Mouse (Mus musculus): ENCODE measurements at regions not wholly inside any gene's neighbourhood (a gene's known extent, or its start where the extent isn't known, plus 50 kb on each side); places are given as distances from the start of the nearest gene placed in this dataset.

- no peak overlapping the region for H3K4me3 ChIP-seq (ENCODE audit: insufficient read depth in 1 of 2, low read depth in 1 of 2, low read length in 2 of 2, poor library complexity in 1 of 2, severe bottlenecking in 1 of 2)
- no peak overlapping the region for H3K9ac ChIP-seq (ENCODE audit: insufficient read depth, low read depth, low read length, poor library complexity, severe bottlenecking)
- H3K36me3 ChIP-seq (ENCODE audit: control insufficient read depth, insufficient read depth, low read length, poor library complexity, severe bottlenecking) = no peaks in the 10 kb centered on the region
- no peak for TF ChIP-seq MAFK (IDR thresholded peaks at IDR 0.05; ENCODE audit: insufficient read depth, low read depth, low read length)
- TF ChIP-seq HCFC1 (IDR thresholded peaks at IDR 0.05; ENCODE audit: borderline replicate concordance, insufficient read depth, low read length) = no peak
- no peak for TF ChIP-seq ZC3H11A (IDR thresholded peaks at IDR 0.05; ENCODE audit: borderline replicate concordance, low read depth, low read length)
- TF ChIP-seq ZNF384 (IDR thresholded peaks at IDR 0.05; ENCODE audit: low read depth, low read length) = no peak
- TF ChIP-seq CHD2 (IDR thresholded peaks at IDR 0.05; ENCODE audit: low read depth, low read length) = no peak
- no peak for DNase-seq (ENCODE audit: low read depth, low spot score)
- in situ Hi-C loops (cut with MboI; ENCODE audit: low sequenced_read_pairs in 2 of 2, unreplicated experiment in 2 of 2) = loop anchor here in 1 of 2 experiments (25.0 kb wide), 1 partner anchor 472 kb away; no protein-coding TSS in a partner anchor
- H3K9me3 ChIP-seq (ENCODE audit: control insufficient read depth, insufficient read depth, low read depth, low read length) = no peaks in the 10 kb centered on the region
- no peaks in the 10 kb centered on the region for H3K4me1 ChIP-seq (ENCODE audit: control insufficient read depth in 2 of 2, insufficient read depth in 2 of 2, low read length in 2 of 2, poor library complexity in 1 of 2)
- no peak overlapping the region for H3K27ac ChIP-seq (ENCODE audit: insufficient read depth, low read depth, low read length, poor library complexity, severe bottlenecking)
Observed at GRCm38 (mm10) chr6:53765302-53765701, 55.3 kb downstream of the Tril start.

GRCm38 (mm10) chr6:53762586-53762985 lies 58.0 kb downstream of the Tril start:
- Histone ChIP-seq H3K4me3 (ENCODE audit: insufficient read depth in 1 of 2, low read depth in 1 of 2, low read length in 2 of 2, poor library complexity in 1 of 2, severe bottlenecking in 1 of 2) (no peak overlapping the region), H3K4me1 (ENCODE audit: control insufficient read depth in 2 of 2, insufficient read depth in 2 of 2, low read length in 2 of 2, poor library complexity in 1 of 2) (no peaks in the 10 kb centered on the region), H3K9me3 (ENCODE audit: control insufficient read depth, insufficient read depth, low read depth, low read length) (no peaks in the 10 kb centered on the region), H3K27ac (ENCODE audit: insufficient read depth, low read depth, low read length, poor library complexity, severe bottlenecking) (no peak overlapping the region), H3K9ac (ENCODE audit: insufficient read depth, low read depth, low read length, poor library complexity, severe bottlenecking) (no peak overlapping the region), H3K36me3 (ENCODE audit: control insufficient read depth, insufficient read depth, low read length, poor library complexity, severe bottlenecking) (no peaks in the 10 kb centered on the region)
- TF ChIP-seq CHD2 (IDR thresholded peaks at IDR 0.05; ENCODE audit: low read depth, low read length) (no peak), HCFC1 (IDR thresholded peaks at IDR 0.05; ENCODE audit: borderline replicate concordance, insufficient read depth, low read length) (no peak), ZNF384 (IDR thresholded peaks at IDR 0.05; ENCODE audit: low read depth, low read length) (no peak)
- in situ Hi-C loops (cut with MboI; ENCODE audit: low sequenced_read_pairs in 2 of 2, unreplicated experiment in 2 of 2) = loop anchor here in 1 of 2 experiments (25.0 kb wide), 1 partner anchor 475 kb away; no protein-coding TSS in a partner anchor
- no peak for DNase-seq (ENCODE audit: low read depth, low spot score)

GRCm38 (mm10) chr6:53760651-53761058 lies 60.0 kb downstream of the Tril start:
- Histone ChIP-seq H3K4me1 (ENCODE audit: control insufficient read depth in 2 of 2, insufficient read depth in 2 of 2, low read length in 2 of 2, poor library complexity in 1 of 2) (no peaks in the 10 kb centered on the region), H3K4me3 (ENCODE audit: insufficient read depth in 1 of 2, low read depth in 1 of 2, low read length in 2 of 2, poor library complexity in 1 of 2, severe bottlenecking in 1 of 2) (no peak overlapping the region), H3K36me3 (ENCODE audit: control insufficient read depth, insufficient read depth, low read length, poor library complexity, severe bottlenecking) (no peaks in the 10 kb centered on the region), H3K27ac (ENCODE audit: insufficient read depth, low read depth, low read length, poor library complexity, severe bottlenecking) (no peak overlapping the region), H3K9ac (ENCODE audit: insufficient read depth, low read depth, low read length, poor library complexity, severe bottlenecking) (no peak overlapping the region), H3K9me3 (ENCODE audit: control insufficient read depth, insufficient read depth, low read depth, low read length) (no peaks in the 10 kb centered on the region)
- in situ Hi-C loops (cut with MboI; ENCODE audit: low sequenced_read_pairs in 2 of 2, unreplicated experiment in 2 of 2) = loop anchor here in 1 of 2 experiments (25.0 kb wide), 1 partner anchor 477 kb away; no protein-coding TSS in a partner anchor
- DNase-seq (ENCODE audit: low read depth, low spot score) = no peak
- TF ChIP-seq ZNF384 (IDR thresholded peaks at IDR 0.05; ENCODE audit: low read depth, low read length) (no peak), ZC3H11A (IDR thresholded peaks at IDR 0.05; ENCODE audit: borderline replicate concordance, low read depth, low read length) (no peak), MAFK (IDR thresholded peaks at IDR 0.05; ENCODE audit: insufficient read depth, low read depth, low read length) (no peak), HCFC1 (IDR thresholded peaks at IDR 0.05; ENCODE audit: borderline replicate concordance, insufficient read depth, low read length) (no peak), CHD2 (IDR thresholded peaks at IDR 0.05; ENCODE audit: low read depth, low read length) (no peak)

- Histone ChIP-seq H3K36me3 (ENCODE audit: control insufficient read depth, insufficient read depth, low read length, poor library complexity, severe bottlenecking) (no peaks in the 10 kb centered on the region), H3K4me3 (ENCODE audit: insufficient read depth in 1 of 2, low read depth in 1 of 2, low read length in 2 of 2, poor library complexity in 1 of 2, severe bottlenecking in 1 of 2) (no peak overlapping the region), H3K9me3 (ENCODE audit: control insufficient read depth, insufficient read depth, low read depth, low read length) (no peaks in the 10 kb centered on the region), H3K27ac (ENCODE audit: insufficient read depth, low read depth, low read length, poor library complexity, severe bottlenecking) (no peak overlapping the region), H3K4me1 (ENCODE audit: control insufficient read depth in 2 of 2, insufficient read depth in 2 of 2, low read length in 2 of 2, poor library complexity in 1 of 2) (no peaks in the 10 kb centered on the region), H3K9ac (ENCODE audit: insufficient read depth, low read depth, low read length, poor library complexity, severe bottlenecking) (no peak overlapping the region)
- TF ChIP-seq CHD2 (IDR thresholded peaks at IDR 0.05; ENCODE audit: low read depth, low read length) = no peak
- TF ChIP-seq ZNF384 (IDR thresholded peaks at IDR 0.05; ENCODE audit: low read depth, low read length) = no peak
- no peak for TF ChIP-seq ZC3H11A (IDR thresholded peaks at IDR 0.05; ENCODE audit: borderline replicate concordance, low read depth, low read length)
- TF ChIP-seq MAFK (IDR thresholded peaks at IDR 0.05; ENCODE audit: insufficient read depth, low read depth, low read length) = no peak
- TF ChIP-seq HCFC1 (IDR thresholded peaks at IDR 0.05; ENCODE audit: borderline replicate concordance, insufficient read depth, low read length) = no peak
- no peak for DNase-seq (ENCODE audit: low read depth, low spot score)
- in situ Hi-C loops (cut with MboI; ENCODE audit: low sequenced_read_pairs in 2 of 2, unreplicated experiment in 2 of 2) = loop anchor here in 1 of 2 experiments (25.0 kb wide), 1 partner anchor 478 kb away; no protein-coding TSS in a partner anchor
Observed at GRCm38 (mm10) chr6:53759686-53760306, 60.8 kb downstream of the Tril start.
